Mouse (Mus musculus) forebrain, embryonic 15.5 days (tissue): Measurements from ENCODE around the gene Bak1. TPM values are rescaled to one million over a fixed set of nuclear protein-coding genes. Genes with fewer than 3 reads are reported as not detected.

Source experiments
- ATAC-seq: fragments of 200-750 bp; cut with Nextera tagmentation; replicated peaks from 2 replicates; pipeline ENCODE4 v1.8.0; 2017; ENCODE audit warnings: mild to moderate bottlenecking, moderate TSS enrichment, moderate library complexity
- H3K27ac ChIP-seq: fragments of 300-500 bp; sonication (generic); replicated peaks from 2 replicates; pipeline ENCODE4 v1.5.1; 2015; ENCODE audit warnings: mild to moderate bottlenecking, inconsistent platforms
- H3K27me3 ChIP-seq: fragments of 300-500 bp; sonication (generic); 2 replicates; pipeline ENCODE4 v1.6.1; 2015; ENCODE audit warnings: inconsistent platforms
- H3K36me3 ChIP-seq: fragments of 300-500 bp; sonication (generic); 2 replicates; pipeline ENCODE4 v1.6.1; 2015; ENCODE audit warnings: mild to moderate bottlenecking, inconsistent platforms
- H3K4me1 ChIP-seq: fragments of 300-500 bp; sonication (generic); 2 replicates; pipeline ENCODE4 v1.6.1; 2015; ENCODE audit warnings: inconsistent platforms
- H3K4me2 ChIP-seq: fragments of 300-500 bp; sonication (generic); replicated peaks from 2 replicates; pipeline ENCODE4 v1.6.1; 2015; ENCODE audit warnings: mild to moderate bottlenecking, inconsistent platforms
- H3K4me3 ChIP-seq: fragments of 300-500 bp; sonication (generic); 2 replicates; pipeline ENCODE4 v1.5.1; 2015; ENCODE audit warnings: mild to moderate bottlenecking, inconsistent platforms
- H3K9ac ChIP-seq: fragments of 300-500 bp; sonication (generic); replicated peaks from 2 replicates; pipeline ENCODE4 v1.6.1; 2015; ENCODE audit warnings: mild to moderate bottlenecking, inconsistent platforms
- H3K9me3 ChIP-seq: fragments of 300-500 bp; sonication (generic); 2 replicates; pipeline ENCODE4 v1.6.1; 2016; ENCODE audit warnings: inconsistent platforms
- WGBS: fragments of 180-500 bp; shearing (Covaris S2); methylation state at CpG from one replicate; pipeline ENCODE4 v1.1.7; 2015; ENCODE audit warnings: mixed read lengths; 5-methylcytosine and 5-hydroxymethylcytosine counted together
- polyA plus RNA-seq: library from polyadenylated mRNA; unstranded; fragments of >200 nt; fragmentation: Nextera tagmentation; extraction: Ambion mirVana; gene quantifications from 2 replicates; pipeline ENCODE4 v1.2.1, GENCODE M21; 2015

Gene Bak1
- polyA plus RNA-seq, 1 experiment from 2014 or later, result 2.3 TPM

GRCm38 (mm10) chr17:26970221-26970620 is 58.6 kb downstream of the Bak1 start:
- 78% methylated on average over 12 of the region's 12 CpGs for WGBS
- Histone ChIP-seq H3K4me2 (no peak overlapping the region), H3K4me1 (peaks cover 37% of the 10 kb centered on the region), H3K9ac (no peak overlapping the region), H3K36me3 (peaks cover 50% of the 10 kb centered on the region), H3K4me3 (no peak overlapping the region), H3K27me3 (no peaks in the 10 kb centered on the region), H3K9me3 (no peaks in the 10 kb centered on the region), H3K27ac (no peak overlapping the region)
- no peak for ATAC-seq

Other genes with a start within 250 kb of the Bak1 start
- 51.0 and 54.5 TPM in 2 replicates for gene Bnip1, start 247.9 kb downstream of the Bak1 start, polyA plus RNA-seq
- 0.59 TPM in 1 of 2 replicates, not detected in the other for gene Nkx2-5, start 184.0 kb downstream of the Bak1 start, polyA plus RNA-seq
- 4.3 and 5.5 TPM in 2 replicates for gene Kifc5b, start 111.9 kb downstream of the Bak1 start, polyA plus RNA-seq
- 17.2 and 18.3 TPM in 2 replicates for gene Phf1, start 96.0 kb downstream of the Bak1 start, polyA plus RNA-seq
- 144 and 150 TPM in 2 replicates for gene Cuta, start 89.4 kb downstream of the Bak1 start, polyA plus RNA-seq
- gene Syngap1, start 87.8 kb downstream of the Bak1 start, polyA plus RNA-seq, result 6.5 and 7.3 TPM in 2 replicates
- gene Zbtb9, start 55.8 kb downstream of the Bak1 start, polyA plus RNA-seq, result 15.8 and 17.2 TPM in 2 replicates
- gene Itpr3, start 28.3 kb upstream of the Bak1 start, polyA plus RNA-seq, result 0.43 and 0.46 TPM in 2 replicates
- gene Uqcc2, start 104.9 kb upstream of the Bak1 start, polyA plus RNA-seq, result 278 and 295 TPM in 2 replicates
- gene Ip6k3, start 138.8 kb upstream of the Bak1 start, polyA plus RNA-seq, result 0.17 and 0.31 TPM in 2 replicates
- 22.3 and 23.2 TPM in 2 replicates for gene Lemd2, start 175.5 kb upstream of the Bak1 start, polyA plus RNA-seq